Mouse (Mus musculus): ENCODE measurements at regions not wholly inside any gene's neighbourhood (a gene's known extent, or its start where the extent isn't known, plus 50 kb on each side); places are given as distances from the start of the nearest gene placed in this dataset.
A peak's percentile ranks its signal among the peaks of the same experiment; 100 is the strongest.

- WGBS: 30% methylated on average over 10 of the region's 10 CpGs
These were observed 999.5 kb downstream of the Adgrl2 start for GRCm38 (mm10) chr3:147990831-147991230.

GRCm38 (mm10) chr3:147982831-147983230 lies 1007.5 kb downstream of the Adgrl2 start:
- no peaks in the 10 kb centered on the region for H3K27me3 ChIP-seq (replicated peaks; ENCODE audit: control insufficient read depth, insufficient read depth, low read length)
- no peak overlapping the region for H3K4me3 ChIP-seq (ENCODE audit: low read length)
- H3K4me1 ChIP-seq (ENCODE audit: control insufficient read depth, insufficient read depth, low read depth, low read length): peaks cover 3% of the 10 kb centered on the region; the same call in 1 of the 2 replicates
- ATAC-seq: no peak
- H3K9ac ChIP-seq (ENCODE audit: low read depth, low read length): no peak overlapping the region
- no peaks in the 10 kb centered on the region for H3K36me3 ChIP-seq (ENCODE audit: control insufficient read depth, insufficient read depth, low read length)
- H3K27ac ChIP-seq (ENCODE audit: low read depth, low read length): no peak overlapping the region
- no peak overlapping the region for H3K4me2 ChIP-seq (ENCODE audit: low read length)
- 65% methylated on average over 5 of the region's 5 CpGs for WGBS
- no peaks in the 10 kb centered on the region for H3K9me3 ChIP-seq (ENCODE audit: control insufficient read depth, low read length)

More at GRCm38 (mm10) chr3:147990831-147991230, 999.5 kb downstream of the Adgrl2 start:
- H3K9me3 ChIP-seq (ENCODE audit: control insufficient read depth, low read length): no peaks in the 10 kb centered on the region
- no peaks in the 10 kb centered on the region for H3K27me3 ChIP-seq (replicated peaks; ENCODE audit: control insufficient read depth, insufficient read depth, low read length)
- H3K4me3 ChIP-seq (ENCODE audit: low read length): 0 out of 2 replicates have a peak overlapping the region, but pooled peaks have one; percentile 0
- H3K4me1 ChIP-seq (ENCODE audit: control insufficient read depth, insufficient read depth, low read depth, low read length): peaks cover 3% of the 10 kb centered on the region
- H3K27ac ChIP-seq (ENCODE audit: low read depth, low read length): no peak overlapping the region
- no peaks in the 10 kb centered on the region for H3K36me3 ChIP-seq (ENCODE audit: control insufficient read depth, insufficient read depth, low read length)
- ATAC-seq: no peak
- no peak overlapping the region for H3K9ac ChIP-seq (ENCODE audit: low read depth, low read length)
- peak overlapping the region; percentile 34 for H3K4me2 ChIP-seq (ENCODE audit: low read length)

GRCm38 (mm10) chr3:147981621-147982020 lies 1008.7 kb downstream of the Adgrl2 start:
- Histone ChIP-seq H3K27me3 (replicated peaks; ENCODE audit: control insufficient read depth, insufficient read depth, low read length) (no peaks in the 10 kb centered on the region), H3K9me3 (ENCODE audit: control insufficient read depth, low read length) (no peaks in the 10 kb centered on the region), H3K9ac (ENCODE audit: low read depth, low read length) (no peak overlapping the region), H3K4me3 (ENCODE audit: low read length) (no peak overlapping the region), H3K4me2 (ENCODE audit: low read length) (no peak overlapping the region), H3K4me1 (ENCODE audit: control insufficient read depth, insufficient read depth, low read depth, low read length) (no peaks in the 10 kb centered on the region), H3K36me3 (ENCODE audit: control insufficient read depth, insufficient read depth, low read length) (no peaks in the 10 kb centered on the region), H3K27ac (ENCODE audit: low read depth, low read length) (no peak overlapping the region)
- no peak for ATAC-seq
- WGBS: 51% methylated on average over 4 of the region's 4 CpGs

GRCm38 (mm10) chr3:147976579-147976978 lies 1013.8 kb downstream of the Adgrl2 start:
- Histone ChIP-seq H3K36me3 (ENCODE audit: control insufficient read depth, insufficient read depth, low read length) (no peaks in the 10 kb centered on the region), H3K4me2 (ENCODE audit: low read length) (no peak overlapping the region), H3K9me3 (ENCODE audit: control insufficient read depth, low read length) (no peaks in the 10 kb centered on the region), H3K4me3 (ENCODE audit: low read length) (no peak overlapping the region), H3K27me3 (replicated peaks; ENCODE audit: control insufficient read depth, insufficient read depth, low read length) (no peaks in the 10 kb centered on the region; the same call in 1 of the 2 replicates), H3K9ac (ENCODE audit: low read depth, low read length) (no peak overlapping the region), H3K4me1 (ENCODE audit: control insufficient read depth, insufficient read depth, low read depth, low read length) (no peaks in the 10 kb centered on the region), H3K27ac (ENCODE audit: low read depth, low read length) (no peak overlapping the region)
- 72% methylated on average over 3 of the region's 3 CpGs for WGBS
- ATAC-seq: peak; percentile 54

- Histone ChIP-seq H3K27me3 (replicated peaks; ENCODE audit: control insufficient read depth, insufficient read depth, low read length) (no peaks in the 10 kb centered on the region; the same call in 1 of the 2 replicates), H3K9ac (ENCODE audit: low read depth, low read length) (no peak overlapping the region), H3K36me3 (ENCODE audit: control insufficient read depth, insufficient read depth, low read length) (no peaks in the 10 kb centered on the region), H3K4me3 (ENCODE audit: low read length) (no peak overlapping the region), H3K27ac (ENCODE audit: low read depth, low read length) (no peak overlapping the region), H3K9me3 (ENCODE audit: control insufficient read depth, low read length) (no peaks in the 10 kb centered on the region), H3K4me2 (ENCODE audit: low read length) (no peak overlapping the region), H3K4me1 (ENCODE audit: control insufficient read depth, insufficient read depth, low read depth, low read length) (no peaks in the 10 kb centered on the region)
- WGBS: 71% methylated on average over 6 of the region's 6 CpGs
- peak; percentile 42; the same call in 1 of the 2 replicates for ATAC-seq
These were observed 1014.3 kb downstream of the Adgrl2 start for GRCm38 (mm10) chr3:147976069-147976468.

- Histone ChIP-seq H3K27ac (ENCODE audit: low read depth, low read length) (no peak overlapping the region), H3K9me3 (ENCODE audit: control insufficient read depth, low read length) (no peaks in the 10 kb centered on the region), H3K4me1 (ENCODE audit: control insufficient read depth, insufficient read depth, low read depth, low read length) (no peaks in the 10 kb centered on the region), H3K9ac (ENCODE audit: low read depth, low read length) (no peak overlapping the region), H3K36me3 (ENCODE audit: control insufficient read depth, insufficient read depth, low read length) (no peaks in the 10 kb centered on the region), H3K4me3 (ENCODE audit: low read length) (no peak overlapping the region), H3K4me2 (ENCODE audit: low read length) (no peak overlapping the region), H3K27me3 (replicated peaks; ENCODE audit: control insufficient read depth, insufficient read depth, low read length) (no peaks in the 10 kb centered on the region; the same call in 1 of the 2 replicates)
- 68% methylated on average over 10 of the region's 10 CpGs for WGBS
- no peak for ATAC-seq
These were observed 1014.9 kb downstream of the Adgrl2 start for GRCm38 (mm10) chr3:147975500-147975899.

- no peak overlapping the region for H3K4me2 ChIP-seq (ENCODE audit: low read length)
- H3K4me1 ChIP-seq (ENCODE audit: control insufficient read depth, insufficient read depth, low read depth, low read length): no peaks in the 10 kb centered on the region
- H3K4me3 ChIP-seq (ENCODE audit: low read length): no peak overlapping the region
- no peak for ATAC-seq
- H3K36me3 ChIP-seq (ENCODE audit: control insufficient read depth, insufficient read depth, low read length): no peaks in the 10 kb centered on the region
- H3K9me3 ChIP-seq (ENCODE audit: control insufficient read depth, low read length): no peaks in the 10 kb centered on the region
- 56% methylated on average over 8 of the region's 8 CpGs for WGBS
- no peaks in the 10 kb centered on the region; the same call in 1 of the 2 replicates for H3K27me3 ChIP-seq (replicated peaks; ENCODE audit: control insufficient read depth, insufficient read depth, low read length)
- H3K27ac ChIP-seq (ENCODE audit: low read depth, low read length): no peak overlapping the region
- no peak overlapping the region for H3K9ac ChIP-seq (ENCODE audit: low read depth, low read length)
These were observed 1015.8 kb downstream of the Adgrl2 start for GRCm38 (mm10) chr3:147974515-147974914.

- Histone ChIP-seq H3K27me3 (replicated peaks; ENCODE audit: control insufficient read depth, insufficient read depth, low read length) (no peaks in the 10 kb centered on the region; the same call in 1 of the 2 replicates), H3K9ac (ENCODE audit: low read depth, low read length) (no peak overlapping the region), H3K36me3 (ENCODE audit: control insufficient read depth, insufficient read depth, low read length) (no peaks in the 10 kb centered on the region), H3K9me3 (ENCODE audit: control insufficient read depth, low read length) (no peaks in the 10 kb centered on the region), H3K4me2 (ENCODE audit: low read length) (no peak overlapping the region), H3K4me3 (ENCODE audit: low read length) (no peak overlapping the region), H3K27ac (ENCODE audit: low read depth, low read length) (no peak overlapping the region), H3K4me1 (ENCODE audit: control insufficient read depth, insufficient read depth, low read depth, low read length) (peaks cover 6% of the 10 kb centered on the region; the same call in 1 of the 2 replicates)
- no peak for ATAC-seq
- 55% methylated on average over 11 of the region's 11 CpGs for WGBS
These were observed 1022.1 kb downstream of the Adgrl2 start for GRCm38 (mm10) chr3:147968271-147968670.

- 18% methylated on average over 9 of the region's 9 CpGs for WGBS
- ATAC-seq: no peak
- H3K9ac ChIP-seq (ENCODE audit: low read depth, low read length): no peak overlapping the region
- no peaks in the 10 kb centered on the region; the same call in 1 of the 2 replicates for H3K27me3 ChIP-seq (replicated peaks; ENCODE audit: control insufficient read depth, insufficient read depth, low read length)
- no peaks in the 10 kb centered on the region for H3K9me3 ChIP-seq (ENCODE audit: control insufficient read depth, low read length)
- no peak overlapping the region for H3K27ac ChIP-seq (ENCODE audit: low read depth, low read length)
- H3K4me3 ChIP-seq (ENCODE audit: low read length): no peak overlapping the region
- no peak overlapping the region for H3K4me2 ChIP-seq (ENCODE audit: low read length)
- no peaks in the 10 kb centered on the region for H3K36me3 ChIP-seq (ENCODE audit: control insufficient read depth, insufficient read depth, low read length)
- H3K4me1 ChIP-seq (ENCODE audit: control insufficient read depth, insufficient read depth, low read depth, low read length): peaks cover 6% of the 10 kb centered on the region; the same call in 1 of the 2 replicates
These were observed 1022.5 kb downstream of the Adgrl2 start for GRCm38 (mm10) chr3:147967866-147968265.
